Mouse (Mus musculus) erythroblast, embryonic 14.5 days (primary cell): ENCODE measurements around the gene Mfsd4a.

Source experiments
- GATA1 ChIP-seq: IDR thresholded peaks from 2 replicates; pipeline ENCODE4 v1.6.1; 2012; ENCODE audit warnings: low read length, inconsistent platforms, mixed read lengths
- TAL1 ChIP-seq: IDR thresholded peaks from 3 replicates; pipeline ENCODE4 v1.6.1; 2012; ENCODE audit warnings: low read length, inconsistent platforms, mixed read lengths

DNA sequence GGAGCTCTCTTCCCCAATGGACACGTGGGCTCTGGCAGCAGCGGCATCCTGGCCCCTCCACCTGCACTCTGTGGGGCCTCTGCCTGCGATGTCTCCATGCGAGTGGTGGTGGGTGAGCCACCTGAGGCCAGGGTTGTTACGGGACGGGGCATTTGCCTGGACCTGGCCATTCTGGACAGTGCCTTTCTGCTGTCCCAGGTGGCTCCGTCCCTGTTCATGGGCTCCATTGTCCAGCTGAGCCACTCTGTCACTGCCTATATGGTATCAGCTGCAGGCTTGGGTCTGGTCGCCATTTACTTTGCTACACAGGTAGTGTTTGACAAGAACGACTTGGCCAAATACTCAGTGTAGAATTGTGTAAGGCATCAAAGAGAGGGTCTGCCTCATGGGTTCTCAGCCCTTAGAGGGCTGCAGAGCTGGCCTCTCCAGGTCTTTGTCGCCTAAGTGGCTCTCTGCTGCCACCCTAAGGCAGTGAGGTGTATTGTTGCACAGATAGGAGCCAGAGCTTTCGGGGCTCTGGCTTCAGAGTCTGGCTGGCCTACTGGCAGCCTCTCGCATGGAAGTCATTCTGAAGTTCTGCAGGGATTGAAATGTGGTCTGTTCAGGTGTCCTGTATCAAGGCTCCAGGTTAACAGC lies 86.4 kb downstream of the Mfsd4a start:
- TF ChIP-seq GATA1 (no peak), TAL1 (no peak)
